Mouse (Mus musculus): ENCODE results near the gene Agxt2. TPM values are rescaled to one million over a fixed set of nuclear protein-coding genes. Genes with fewer than 3 reads are reported as not detected.

Agxt2 gene
- polyA plus RNA-seq, 2 experiments: not detected

DNA sequence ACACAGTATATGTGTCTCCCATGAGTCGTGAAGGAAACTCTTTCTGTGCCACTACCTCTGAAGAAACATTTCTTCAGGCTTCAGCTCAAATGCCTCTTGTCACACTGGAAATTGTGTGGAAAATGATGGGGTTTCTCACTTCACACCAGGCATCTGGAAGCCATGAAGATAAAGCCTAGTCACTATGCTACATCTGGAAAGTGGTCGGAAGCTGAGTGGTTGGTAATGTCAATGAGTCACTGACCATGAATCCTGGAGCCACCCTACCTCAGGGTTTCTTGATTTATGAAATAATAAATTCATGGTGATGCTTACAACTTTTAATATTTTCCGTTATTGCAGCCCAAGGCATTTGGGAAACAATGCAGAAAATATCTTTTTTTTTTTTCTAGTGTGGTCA, 51.5 kb downstream of the Agxt2 start:
- no peak for TF ChIP-seq POLR2A (IDR thresholded peaks at IDR 0.05; ENCODE audit: borderline replicate concordance, extremely low read depth, insufficient read depth, insufficient read length)
- Histone ChIP-seq H3K4me3 (replicated peaks; ENCODE audit: low read length) (no peak overlapping the region), H3K4me2 (replicated peaks; ENCODE audit: low read depth, low read length, severe bottlenecking) (no peak overlapping the region), H3K36me3 (ENCODE audit: control insufficient read depth, insufficient read depth, low read length) (no peaks in the 10 kb centered on the region), H3K4me1 (ENCODE audit: control insufficient read depth, insufficient read depth, low read length) (no peaks in the 10 kb centered on the region), H3K9me3 (ENCODE audit: control insufficient read depth, low read length) (no peaks in the 10 kb centered on the region), H3K27me3 (ENCODE audit: control insufficient read depth, insufficient read depth, low read length) (no peaks in the 10 kb centered on the region), H3K27ac (replicated peaks; ENCODE audit: low read depth, low read length) (no peak overlapping the region), H3K9ac (ENCODE audit: low read depth, low read length, severe bottlenecking) (no peak overlapping the region)
- 83% methylated on average over 3 of the region's 3 CpGs for WGBS
- DNase-seq (ENCODE audit: low spot score) (no peak), ATAC-seq (ENCODE audit: low FRiP score, low read depth) (no peak)

- DNase-seq (ENCODE audit: low spot score) (no peak), ATAC-seq (ENCODE audit: low FRiP score, low read depth) (no peak)
- Histone ChIP-seq H3K4me3 (replicated peaks; ENCODE audit: low read length) (no peak overlapping the region), H3K27ac (replicated peaks; ENCODE audit: low read depth, low read length) (no peak overlapping the region), H3K36me3 (ENCODE audit: control insufficient read depth, insufficient read depth, low read length) (no peaks in the 10 kb centered on the region), H3K4me1 (ENCODE audit: control insufficient read depth, insufficient read depth, low read length) (no peaks in the 10 kb centered on the region), H3K4me2 (replicated peaks; ENCODE audit: low read depth, low read length, severe bottlenecking) (no peak overlapping the region), H3K27me3 (ENCODE audit: control insufficient read depth, insufficient read depth, low read length) (no peaks in the 10 kb centered on the region), H3K9me3 (ENCODE audit: control insufficient read depth, low read length) (no peaks in the 10 kb centered on the region), H3K9ac (ENCODE audit: low read depth, low read length, severe bottlenecking) (no peak overlapping the region)
- 90% methylated on average over 2 of the region's 2 CpGs for WGBS
- TF ChIP-seq POLR2A (IDR thresholded peaks at IDR 0.05; ENCODE audit: borderline replicate concordance, extremely low read depth, insufficient read depth, insufficient read length): no peak
These were observed 52.5 kb downstream of the Agxt2 start for GRCm38 (mm10) chr15:10410881-10411280.

DNA sequence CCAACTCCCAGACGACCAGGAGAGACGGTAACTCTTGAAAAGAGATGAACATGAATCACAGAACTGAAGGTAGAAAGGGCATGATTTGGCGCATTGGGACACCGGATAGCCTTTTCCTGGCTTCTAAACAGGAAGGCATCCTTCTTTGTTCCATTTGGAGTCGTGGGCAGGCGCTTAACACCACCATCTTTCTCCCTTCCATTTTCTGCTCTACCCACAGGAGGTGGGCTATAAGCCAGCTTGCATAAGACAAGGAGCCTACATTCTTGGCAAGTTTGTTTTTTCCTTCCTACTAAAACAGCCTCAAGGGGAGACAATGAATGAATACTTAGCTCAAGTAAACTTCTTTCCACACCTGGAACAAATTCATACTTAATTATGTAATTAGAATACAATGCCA, 55.3 kb downstream of the Agxt2 start:
- Histone ChIP-seq H3K9me3 (ENCODE audit: control insufficient read depth, low read length) (no peaks in the 10 kb centered on the region), H3K4me1 (ENCODE audit: control insufficient read depth, insufficient read depth, low read length) (no peaks in the 10 kb centered on the region), H3K9ac (ENCODE audit: low read depth, low read length, severe bottlenecking) (no peak overlapping the region), H3K4me2 (replicated peaks; ENCODE audit: low read depth, low read length, severe bottlenecking) (no peak overlapping the region), H3K4me3 (replicated peaks; ENCODE audit: low read length) (no peak overlapping the region), H3K27me3 (ENCODE audit: control insufficient read depth, insufficient read depth, low read length) (no peaks in the 10 kb centered on the region), H3K27ac (replicated peaks; ENCODE audit: low read depth, low read length) (no peak overlapping the region), H3K36me3 (ENCODE audit: control insufficient read depth, insufficient read depth, low read length) (no peaks in the 10 kb centered on the region)
- ATAC-seq (ENCODE audit: low FRiP score, low read depth): no peak
- TF ChIP-seq POLR2A (IDR thresholded peaks at IDR 0.05; ENCODE audit: borderline replicate concordance, extremely low read depth, insufficient read depth, insufficient read length): no peak
- WGBS: 90% methylated on average over 6 of the region's 6 CpGs
- DNase-seq (ENCODE audit: low spot score): no peak

DNA sequence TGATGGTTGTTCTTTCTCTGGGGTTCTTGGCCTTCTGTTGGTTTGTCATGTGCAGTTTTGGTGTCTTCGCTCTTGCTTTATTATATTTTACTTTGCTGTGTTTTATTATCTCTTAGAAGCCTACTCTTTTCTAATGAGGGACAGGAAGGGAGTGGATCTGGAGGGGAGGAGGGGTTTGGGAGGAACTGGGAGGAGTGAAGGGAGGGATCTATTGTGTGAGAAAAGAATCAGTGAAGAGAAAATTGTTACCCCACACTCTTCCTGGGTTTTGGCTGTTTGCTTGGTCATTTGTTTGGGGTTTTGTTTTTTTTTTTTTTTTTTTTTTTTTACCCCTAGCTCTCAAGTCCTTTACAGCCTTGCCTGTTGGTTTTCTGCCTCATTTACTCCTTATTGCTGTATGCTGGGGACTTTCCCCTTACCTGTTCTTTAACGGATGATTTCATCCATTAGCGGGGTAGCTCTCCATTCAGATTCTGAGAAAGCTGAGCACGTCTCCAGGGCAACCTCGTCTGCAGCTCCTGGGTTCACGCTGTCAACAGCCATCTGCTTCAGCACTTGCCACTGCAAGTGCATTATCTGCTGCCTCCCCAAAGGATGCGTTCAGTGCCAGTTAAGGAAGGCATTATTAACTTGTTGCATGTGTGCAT, 62.9 kb downstream of the Agxt2 start:
- DNase-seq (ENCODE audit: low spot score): no peak
- Histone ChIP-seq H3K27me3 (ENCODE audit: control insufficient read depth, insufficient read depth, low read length) (no peaks in the 10 kb centered on the region), H3K4me1 (ENCODE audit: control insufficient read depth, insufficient read depth, low read length) (no peaks in the 10 kb centered on the region), H3K9me3 (ENCODE audit: control insufficient read depth, low read length) (no peaks in the 10 kb centered on the region), H3K36me3 (ENCODE audit: control insufficient read depth, insufficient read depth, low read length) (no peaks in the 10 kb centered on the region), H3K27ac (replicated peaks; ENCODE audit: low read depth, low read length) (no peak overlapping the region), H3K4me3 (replicated peaks; ENCODE audit: low read length) (no peak overlapping the region), H3K9ac (ENCODE audit: low read depth, low read length, severe bottlenecking) (no peak overlapping the region), H3K4me2 (replicated peaks; ENCODE audit: low read depth, low read length, severe bottlenecking) (no peak overlapping the region)
- TF ChIP-seq POLR2A (IDR thresholded peaks at IDR 0.05; ENCODE audit: borderline replicate concordance, extremely low read depth, insufficient read depth, insufficient read length): no peak
- 28% methylated on average over 7 of the region's 7 CpGs for WGBS
- ATAC-seq (ENCODE audit: low FRiP score, low read depth): no peak

DNA sequence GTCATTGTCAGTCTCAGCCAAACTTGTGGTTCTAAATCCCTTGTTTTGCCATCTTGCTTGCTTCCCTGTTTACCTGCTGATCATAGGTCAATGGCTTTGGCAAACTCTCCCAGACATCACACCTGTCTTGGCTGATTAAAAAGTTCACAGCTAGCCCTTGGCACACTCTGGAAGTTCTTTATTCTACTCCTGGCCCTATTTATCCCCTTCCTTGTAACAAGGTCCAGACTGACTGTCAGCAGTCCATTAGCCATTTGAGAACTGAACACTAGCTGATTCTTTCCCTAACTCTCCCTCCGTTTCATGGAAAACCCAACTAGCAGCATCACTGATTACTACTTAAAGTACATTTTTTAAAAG, 63.4 kb downstream of the Agxt2 start:
- no peak for TF ChIP-seq POLR2A (IDR thresholded peaks at IDR 0.05; ENCODE audit: borderline replicate concordance, extremely low read depth, insufficient read depth, insufficient read length)
- H3K4me1 ChIP-seq (ENCODE audit: control insufficient read depth, insufficient read depth, low read length): no peaks in the 10 kb centered on the region

GRCm38 (mm10) chr15:10426124-10426523, 67.8 kb downstream of the Agxt2 start:
- no peaks in the 10 kb centered on the region for H3K36me3 ChIP-seq (ENCODE audit: control insufficient read depth, insufficient read depth, low read length)
- ATAC-seq (ENCODE audit: low FRiP score, low read depth) (no peak), DNase-seq (ENCODE audit: low spot score) (no peak)
- H3K9me3 ChIP-seq (ENCODE audit: control insufficient read depth, low read length): no peaks in the 10 kb centered on the region
- no peaks in the 10 kb centered on the region for H3K27me3 ChIP-seq (ENCODE audit: control insufficient read depth, insufficient read depth, low read length)
- no peak overlapping the region for H3K27ac ChIP-seq (replicated peaks; ENCODE audit: low read depth, low read length)
- H3K9ac ChIP-seq (ENCODE audit: low read depth, low read length, severe bottlenecking): no peak overlapping the region
- no peak overlapping the region for H3K4me2 ChIP-seq (replicated peaks; ENCODE audit: low read depth, low read length, severe bottlenecking)
- no peak overlapping the region for H3K4me3 ChIP-seq (replicated peaks; ENCODE audit: low read length)
- TF ChIP-seq POLR2A (IDR thresholded peaks at IDR 0.05; ENCODE audit: borderline replicate concordance, extremely low read depth, insufficient read depth, insufficient read length): no peak
- H3K4me1 ChIP-seq (ENCODE audit: control insufficient read depth, insufficient read depth, low read length): no peaks in the 10 kb centered on the region
- 92% methylated on average over 6 of the region's 6 CpGs for WGBS

More for the DNA sequence above, 63.4 kb downstream of the Agxt2 start:
- ATAC-seq (ENCODE audit: low FRiP score, low read depth): no peak
- Histone ChIP-seq H3K9me3 (ENCODE audit: control insufficient read depth, low read length) (no peaks in the 10 kb centered on the region), H3K27me3 (ENCODE audit: control insufficient read depth, insufficient read depth, low read length) (no peaks in the 10 kb centered on the region), H3K27ac (replicated peaks; ENCODE audit: low read depth, low read length) (no peak overlapping the region), H3K9ac (ENCODE audit: low read depth, low read length, severe bottlenecking) (no peak overlapping the region), H3K4me3 (replicated peaks; ENCODE audit: low read length) (no peak overlapping the region), H3K4me2 (replicated peaks; ENCODE audit: low read depth, low read length, severe bottlenecking) (no peak overlapping the region), H3K36me3 (ENCODE audit: control insufficient read depth, insufficient read depth, low read length) (no peaks in the 10 kb centered on the region)
- no peak for DNase-seq (ENCODE audit: low spot score)
- WGBS: 74% methylated on average over 1 of the region's 1 CpGs

Measured in limb, embryonic 14.5 days (tissue).